Mouse (Mus musculus) kidney, embryonic 14.5 days (tissue): ENCODE measurements around the gene Nkd1. TPM values are rescaled to one million over a fixed set of nuclear protein-coding genes. Genes with fewer than 3 reads are reported as not detected.

Experiments used
- ATAC-seq: fragments of 200-750 bp; cut with Nextera tagmentation; 2 replicates; pipeline ENCODE4 v1.8.0; 2017; ENCODE audit warnings: moderate number of reproducible peaks, mild to moderate bottlenecking, moderate TSS enrichment, moderate library complexity; ENCODE audit not compliant: low FRiP score, low TSS enrichment
- H3K27ac ChIP-seq: fragments of 300-500 bp; sonication (generic); 2 replicates; pipeline ENCODE4 v1.5.1; 2014; ENCODE audit warnings: low read depth, mild to moderate bottlenecking, low read length, moderate library complexity, mixed read lengths
- H3K27me3 ChIP-seq: fragments of 300-500 bp; sonication (generic); 2 replicates; pipeline ENCODE4 v1.6.1; 2014; ENCODE audit warnings: mild to moderate bottlenecking, low read length; ENCODE audit not compliant: control insufficient read depth, insufficient read depth
- H3K36me3 ChIP-seq: fragments of 300-500 bp; sonication (generic); 2 replicates; pipeline ENCODE4 v1.6.1; 2014; ENCODE audit warnings: low read length, mixed read lengths; ENCODE audit not compliant: control insufficient read depth, insufficient read depth
- H3K4me1 ChIP-seq: fragments of 300-500 bp; sonication (generic); 2 replicates; pipeline ENCODE4 v1.6.1; 2014; ENCODE audit warnings: low read length, mixed read lengths; ENCODE audit not compliant: control insufficient read depth, insufficient read depth
- H3K4me2 ChIP-seq: fragments of 300-500 bp; sonication (generic); replicated peaks from 2 replicates; pipeline ENCODE4 v1.6.1; 2014; ENCODE audit warnings: low read depth, mild to moderate bottlenecking, low read length
- H3K4me3 ChIP-seq: fragments of 300-500 bp; sonication (generic); 2 replicates; pipeline ENCODE4 v1.5.1; 2014; ENCODE audit warnings: mild to moderate bottlenecking, low read length
- H3K9ac ChIP-seq: fragments of 300-500 bp; sonication (generic); 2 replicates; pipeline ENCODE4 v1.6.1; 2014; ENCODE audit warnings: low read depth, mild to moderate bottlenecking, low read length, moderate library complexity
- H3K9me3 ChIP-seq: fragments of 300-500 bp; sonication (generic); 2 replicates; pipeline ENCODE4 v1.6.1; 2016; ENCODE audit warnings: low read length; ENCODE audit not compliant: control insufficient read depth
- WGBS: fragments of 180-500 bp; shearing (Covaris S2); extraction: QIAGEN DNeasy Blood & Tissue Kit; methylation state at CpG from one replicate; pipeline ENCODE4 v1.1.7; 2014; 5-methylcytosine and 5-hydroxymethylcytosine counted together
- polyA plus RNA-seq: library from polyadenylated mRNA; unstranded; fragments of >200 nt; fragmentation: Nextera tagmentation; extraction: Ambion mirVana; gene quantifications from 2 replicates; pipeline ENCODE4 v1.2.1, GENCODE M21; 2014

Gene Nkd1
- polyA plus RNA-seq, 1 experiment from 2014 or later = 60.9 TPM

- H3K4me3 ChIP-seq = no peak overlapping the region
- no peak overlapping the region for H3K4me2 ChIP-seq
- H3K4me1 ChIP-seq = no peaks in the 10 kb centered on the region; the same call in 1 of the 2 replicates
- no peak overlapping the region for H3K27ac ChIP-seq
- no peak overlapping the region for H3K9ac ChIP-seq
- H3K36me3 ChIP-seq = no peaks in the 10 kb centered on the region
- WGBS = 76% methylated on average over 3 of the region's 3 CpGs
- 0 out of 2 replicates have a peak, but pooled peaks cover 3% of the 10 kb centered on the region for H3K27me3 ChIP-seq
- ATAC-seq = no peak
- no peaks in the 10 kb centered on the region for H3K9me3 ChIP-seq
Measured at GRCm38 (mm10) chr8:88626433-88626832, 105.3 kb downstream of the Nkd1 start.

- no peaks in the 10 kb centered on the region for H3K9me3 ChIP-seq
- 0 out of 2 replicates have a peak, but pooled peaks cover 3% of the 10 kb centered on the region for H3K27me3 ChIP-seq
- ATAC-seq = no peak; the same call in 1 of the 2 replicates
- H3K27ac ChIP-seq = no peak overlapping the region
- peak overlapping the region; percentile 59 for H3K9ac ChIP-seq
- H3K4me3 ChIP-seq = peak overlapping the region; percentile 46
- no peaks in the 10 kb centered on the region; the same call in 1 of the 2 replicates for H3K4me1 ChIP-seq
- H3K4me2 ChIP-seq = peak overlapping the region; percentile 95
- WGBS = 11% methylated on average over 18 of the region's 19 CpGs
- no peaks in the 10 kb centered on the region for H3K36me3 ChIP-seq
Measured at GRCm38 (mm10) chr8:88626940-88627264, 105.7 kb downstream of the Nkd1 start.

GRCm38 (mm10) chr8:88627265-88627991 lies 106.3 kb downstream of the Nkd1 start:
- peak overlapping the region; percentile 59 for H3K9ac ChIP-seq
- no peaks in the 10 kb centered on the region for H3K9me3 ChIP-seq
- H3K27me3 ChIP-seq = 0 out of 2 replicates have a peak, but pooled peaks cover 3% of the 10 kb centered on the region
- no peaks in the 10 kb centered on the region for H3K36me3 ChIP-seq
- peak overlapping the region; percentile 46 for H3K4me3 ChIP-seq
- no peaks in the 10 kb centered on the region; the same call in 1 of the 2 replicates for H3K4me1 ChIP-seq
- ATAC-seq = peak; percentile 76
- 3% methylated on average over 105 of the region's 105 CpGs for WGBS
- H3K4me2 ChIP-seq = peak overlapping the region; percentile 95
- peak overlapping the region; percentile 34; the same call in 1 of the 2 replicates for H3K27ac ChIP-seq

- Histone ChIP-seq H3K36me3 (no peaks in the 10 kb centered on the region), H3K9ac (peak overlapping the region; percentile 59; the same call in 1 of the 2 replicates), H3K27me3 (0 out of 2 replicates have a peak, but pooled peaks cover 3% of the 10 kb centered on the region), H3K9me3 (no peaks in the 10 kb centered on the region), H3K4me2 (peak overlapping the region; percentile 95), H3K4me3 (peak overlapping the region; percentile 46), H3K4me1 (no peaks in the 10 kb centered on the region; the same call in 1 of the 2 replicates), H3K27ac (no peak overlapping the region)
- ATAC-seq = 0 out of 2 replicates have a peak, but pooled peaks have one; percentile 7
- 60% methylated on average over 14 of the region's 14 CpGs for WGBS
Measured at GRCm38 (mm10) chr8:88628001-88628774, 107.0 kb downstream of the Nkd1 start.

GRCm38 (mm10) chr8:88630225-88630624 lies 109.1 kb downstream of the Nkd1 start:
- H3K9ac ChIP-seq = no peak overlapping the region
- no peaks in the 10 kb centered on the region; the same call in 1 of the 2 replicates for H3K4me1 ChIP-seq
- no peak for ATAC-seq
- H3K36me3 ChIP-seq = no peaks in the 10 kb centered on the region
- WGBS = 54% methylated on average over 4 of the region's 4 CpGs
- no peak overlapping the region for H3K4me3 ChIP-seq
- H3K4me2 ChIP-seq = no peak overlapping the region
- H3K9me3 ChIP-seq = no peaks in the 10 kb centered on the region
- H3K27me3 ChIP-seq = 0 out of 2 replicates have a peak, but pooled peaks cover 3% of the 10 kb centered on the region
- H3K27ac ChIP-seq = no peak overlapping the region

GRCm38 (mm10) chr8:88631081-88631480 lies 109.9 kb downstream of the Nkd1 start:
- H3K9ac ChIP-seq = no peak overlapping the region

GRCm38 (mm10) chr8:88633343-88633765 lies 112.2 kb downstream of the Nkd1 start:
- no peaks in the 10 kb centered on the region for H3K9me3 ChIP-seq
- H3K27me3 ChIP-seq = no peaks in the 10 kb centered on the region
- no peaks in the 10 kb centered on the region for H3K36me3 ChIP-seq
- no peak overlapping the region for H3K27ac ChIP-seq
- H3K9ac ChIP-seq = no peak overlapping the region
- no peak overlapping the region for H3K4me3 ChIP-seq
- WGBS = 84% methylated on average over 7 of the region's 7 CpGs
- no peak overlapping the region for H3K4me2 ChIP-seq
- no peak; the same call in 1 of the 2 replicates for ATAC-seq
- H3K4me1 ChIP-seq = no peaks in the 10 kb centered on the region; the same call in 1 of the 2 replicates

More at GRCm38 (mm10) chr8:88631081-88631480, 109.9 kb downstream of the Nkd1 start:
- ATAC-seq = no peak
- H3K4me3 ChIP-seq = no peak overlapping the region
- H3K4me1 ChIP-seq = no peaks in the 10 kb centered on the region; the same call in 1 of the 2 replicates
- no peak overlapping the region for H3K27ac ChIP-seq
- 0 out of 2 replicates have a peak, but pooled peaks cover 3% of the 10 kb centered on the region for H3K27me3 ChIP-seq
- no peaks in the 10 kb centered on the region for H3K36me3 ChIP-seq
- no peaks in the 10 kb centered on the region for H3K9me3 ChIP-seq
- H3K4me2 ChIP-seq = no peak overlapping the region

- no peak for ATAC-seq
- Histone ChIP-seq H3K9me3 (no peaks in the 10 kb centered on the region), H3K4me2 (no peak within 1 kb of the TSS), H3K27me3 (no peaks in the 10 kb centered on the region), H3K9ac (no peak within 1 kb of the TSS), H3K36me3 (no peaks in the 10 kb centered on the region), H3K4me1 (no peaks in the 10 kb centered on the region), H3K4me3 (no peak within 1 kb of the TSS), H3K27ac (no peak within 1 kb of the TSS)
- 82% methylated on average over 14 of the region's 14 CpGs for WGBS
Measured at GRCm38 (mm10) chr8:88635474-88636397, 114.6 kb downstream of the Nkd1 start, which contains the start of gene Snx20. Gene Snx20, minus strand, starts transcription at chr8:88636128.
